15 mouse cellular contexts compared by ENCODE assay signal in genomic region chr14:115349448-115349847, GRCm38 (mm10).
"Had no signal": no experiment of that assay in that cellular context is flagged by ENCODE, and none has a peak within 500 bp of the region (broad histone marks: within the 10 kb centered on the region; RNA-seq: fewer than 3 reads in every experiment).

No protein-coding gene starts in this region.

- H3K4me3 ChIP-seq: neural tube, embryonic 13.5 days; neural tube, embryonic 15.5 days; stomach, embryonic 15.5 days had no signal

- H3K4me2 ChIP-seq: neural tube, embryonic 13.5 days; neural tube, embryonic 15.5 days; stomach, embryonic 15.5 days had no signal

- H3K9me3 ChIP-seq: neural tube, embryonic 13.5 days; neural tube, embryonic 15.5 days; stomach, embryonic 15.5 days had no signal

- H3K27ac ChIP-seq: neural tube, embryonic 13.5 days; neural tube, embryonic 15.5 days; stomach, embryonic 15.5 days; stomach, postnatal 0 days had no signal

- DNase-seq: right cerebral cortex, adult 18-20 months; right cerebral cortex, postnatal 14 days; right cerebral cortex, postnatal 25 days; right cerebral cortex, postnatal 4 days; spleen, adult 18-20 months; thymus, adult 18-20 months; thymus, adult 2 months; thymus, postnatal 14 days; thymus, postnatal 25 days; thymus, postnatal 36 days; thymus, postnatal 4 days had no signal

- H3K27me3 ChIP-seq: neural tube, embryonic 13.5 days; neural tube, embryonic 15.5 days; stomach, embryonic 15.5 days had no signal

- H3K36me3 ChIP-seq: neural tube, embryonic 13.5 days; neural tube, embryonic 15.5 days; stomach, embryonic 15.5 days had no signal

- H3K9ac ChIP-seq: neural tube, embryonic 13.5 days; neural tube, embryonic 15.5 days; stomach, embryonic 15.5 days had no signal

- H3K4me1 ChIP-seq: neural tube, embryonic 13.5 days; neural tube, embryonic 15.5 days; stomach, embryonic 15.5 days had no signal
